Mouse (Mus musculus) intestine, embryonic 15.5 days (tissue): ENCODE data around the gene Gngt2. TPM values are rescaled to one million over a fixed set of nuclear protein-coding genes. Genes with fewer than 3 reads are reported as not detected.

Source experiments
- ATAC-seq: fragments of 200-750 bp; cut with Nextera tagmentation; 2 replicates; pipeline ENCODE4 v1.8.0; 2017; ENCODE audit warnings: moderate TSS enrichment, moderate library complexity
- H3K27ac ChIP-seq: fragments of 300-500 bp; sonication (generic); 2 replicates; pipeline ENCODE4 v1.5.1; 2015; ENCODE audit warnings: mild to moderate bottlenecking, inconsistent platforms
- H3K27me3 ChIP-seq: fragments of 300-500 bp; sonication (generic); replicated peaks from 2 replicates; pipeline ENCODE4 v1.6.1; 2015; ENCODE audit warnings: inconsistent platforms
- H3K36me3 ChIP-seq: fragments of 300-500 bp; sonication (generic); 2 replicates; pipeline ENCODE4 v1.6.1; 2015; ENCODE audit warnings: inconsistent platforms
- H3K4me1 ChIP-seq: fragments of 300-500 bp; sonication (generic); replicated peaks from 2 replicates; pipeline ENCODE4 v1.6.1; 2015; ENCODE audit warnings: inconsistent platforms
- H3K4me2 ChIP-seq: fragments of 300-500 bp; sonication (generic); replicated peaks from 2 replicates; pipeline ENCODE4 v1.6.1; 2015; ENCODE audit warnings: mild to moderate bottlenecking, inconsistent platforms
- H3K4me3 ChIP-seq: fragments of 300-500 bp; sonication (generic); replicated peaks from 2 replicates; pipeline ENCODE4 v1.5.1; 2015; ENCODE audit warnings: inconsistent platforms
- H3K9ac ChIP-seq: fragments of 300-500 bp; sonication (generic); 2 replicates; pipeline ENCODE4 v1.6.1; 2015; ENCODE audit warnings: inconsistent platforms
- H3K9me3 ChIP-seq: fragments of 300-500 bp; sonication (generic); 2 replicates; pipeline ENCODE4 v1.6.1; 2016; ENCODE audit warnings: inconsistent platforms
- WGBS: fragments of 180-500 bp; shearing (Covaris S2); methylation state at CpG from one replicate; pipeline ENCODE4 v1.1.7; 2015; 5-methylcytosine and 5-hydroxymethylcytosine counted together
- polyA plus RNA-seq: library from polyadenylated mRNA; unstranded; fragments of >200 nt; fragmentation: Nextera tagmentation; extraction: Ambion mirVana; gene quantifications from 2 replicates; pipeline ENCODE4 v1.2.1, GENCODE M21; 2015

Gngt2 gene
- polyA plus RNA-seq, 1 experiment from 2014 or later, result 20.3 TPM

DNA sequence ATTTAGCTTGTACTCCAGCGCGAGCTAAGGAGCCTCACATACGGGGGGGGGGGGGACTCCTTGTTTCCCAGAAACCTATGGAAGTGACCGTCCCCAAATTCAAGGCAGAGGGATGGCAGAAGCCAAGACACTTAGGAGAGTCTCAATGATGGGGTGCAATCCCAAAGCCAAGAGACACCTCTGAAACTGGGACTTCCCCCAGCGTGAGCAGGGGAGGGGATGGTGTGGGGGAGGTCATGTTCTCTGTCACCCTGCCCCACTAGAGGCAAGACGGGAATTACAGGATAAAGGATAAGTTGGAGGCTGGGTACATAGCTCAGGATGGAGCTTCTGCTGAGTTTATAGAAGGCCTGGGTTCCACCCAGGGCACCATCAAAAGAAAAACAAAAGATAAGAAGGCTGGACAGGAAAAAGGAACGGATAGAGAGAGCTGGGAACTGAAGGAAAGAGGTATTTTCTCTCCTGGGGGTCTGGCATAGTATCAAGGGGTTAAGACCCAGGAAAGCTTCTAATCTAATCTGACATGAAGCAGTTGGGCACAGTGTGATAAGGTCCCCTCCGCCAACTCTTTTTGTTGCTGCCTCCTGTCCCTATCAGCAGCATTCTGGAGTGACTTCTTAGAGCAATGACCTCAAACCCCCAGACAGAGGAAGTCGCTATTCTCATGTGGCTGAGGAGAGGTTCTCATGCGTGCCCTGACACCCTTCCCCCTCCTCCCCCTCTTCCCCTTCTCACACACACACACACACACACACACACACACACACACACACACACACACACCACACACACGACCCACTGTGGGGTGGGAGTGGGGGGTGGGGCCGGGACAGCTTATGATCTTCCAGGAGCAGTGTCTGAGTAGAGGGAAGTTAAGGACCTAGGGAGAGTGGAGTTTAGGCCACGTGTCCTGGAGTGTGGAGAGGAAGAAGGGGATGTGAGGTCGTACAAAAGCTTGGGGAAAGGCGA is 2.0 kb upstream of the Gngt2 start:
- no peak overlapping the region for H3K27ac ChIP-seq
- H3K4me2 ChIP-seq, result no peak overlapping the region

GRCm38 (mm10) chr11:95835832-95836231 is 1.2 kb upstream of the Gngt2 start:
- no peak overlapping the region for H3K4me2 ChIP-seq
- no peak for ATAC-seq
- H3K4me3 ChIP-seq, result no peak overlapping the region
- 41% methylated on average over 6 of the region's 6 CpGs for WGBS
- peaks cover 46% of the 10 kb centered on the region for H3K4me1 ChIP-seq
- H3K9me3 ChIP-seq, result no peaks in the 10 kb centered on the region
- H3K36me3 ChIP-seq, result 0 out of 2 replicates have a peak, but pooled peaks cover 3% of the 10 kb centered on the region
- 0 out of 2 replicates have a peak overlapping the region, but pooled peaks have one; percentile 7 for H3K27ac ChIP-seq
- H3K9ac ChIP-seq, result no peak overlapping the region
- H3K27me3 ChIP-seq, result peaks cover 37% of the 10 kb centered on the region

More for the DNA sequence above, 2.0 kb upstream of the Gngt2 start:
- H3K4me1 ChIP-seq, result peaks cover 54% of the 10 kb centered on the region
- peaks cover 45% of the 10 kb centered on the region for H3K27me3 ChIP-seq
- no peaks in the 10 kb centered on the region for H3K9me3 ChIP-seq
- no peak overlapping the region for H3K4me3 ChIP-seq
- 27% methylated on average over 15 of the region's 15 CpGs for WGBS
- 0 out of 2 replicates have a peak, but pooled peaks cover 3% of the 10 kb centered on the region for H3K36me3 ChIP-seq
- ATAC-seq, result no peak
- no peak overlapping the region for H3K9ac ChIP-seq

DNA sequence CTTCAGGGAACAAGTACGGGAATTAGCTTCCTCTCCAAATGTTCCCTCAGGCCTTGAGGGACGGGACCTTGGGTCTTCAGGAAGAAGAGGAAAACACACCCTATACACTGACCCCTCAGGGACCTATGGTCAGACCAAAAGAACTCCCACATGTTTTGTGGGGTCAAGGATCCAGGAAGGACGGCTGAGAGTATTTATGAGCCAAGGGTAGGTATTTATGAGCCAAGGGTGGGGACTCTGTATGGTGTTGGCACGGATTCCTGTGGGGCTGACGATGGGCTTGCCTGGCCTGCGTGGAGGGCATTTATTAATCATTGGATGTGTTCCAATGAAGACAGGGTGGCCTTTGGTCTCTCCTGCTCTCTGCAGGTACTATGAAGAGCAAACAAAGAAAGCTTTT is 583 bp upstream of the Gngt2 start:
- H3K27me3 ChIP-seq, result peaks cover 31% of the 10 kb centered on the region
- no peak overlapping the region for H3K9ac ChIP-seq
- H3K9me3 ChIP-seq, result no peaks in the 10 kb centered on the region
- peak; percentile 78 for ATAC-seq
- H3K36me3 ChIP-seq, result 0 out of 2 replicates have a peak, but pooled peaks cover 3% of the 10 kb centered on the region
- H3K4me3 ChIP-seq, result no peak overlapping the region
- H3K4me1 ChIP-seq, result peaks cover 40% of the 10 kb centered on the region
- WGBS, result 37% methylated on average over 6 of the region's 6 CpGs
- H3K27ac ChIP-seq, result 0 out of 2 replicates have a peak overlapping the region, but pooled peaks have one; percentile 7
- peak overlapping the region; percentile 31; the same call in 1 of the 2 replicates for H3K4me2 ChIP-seq

DNA sequence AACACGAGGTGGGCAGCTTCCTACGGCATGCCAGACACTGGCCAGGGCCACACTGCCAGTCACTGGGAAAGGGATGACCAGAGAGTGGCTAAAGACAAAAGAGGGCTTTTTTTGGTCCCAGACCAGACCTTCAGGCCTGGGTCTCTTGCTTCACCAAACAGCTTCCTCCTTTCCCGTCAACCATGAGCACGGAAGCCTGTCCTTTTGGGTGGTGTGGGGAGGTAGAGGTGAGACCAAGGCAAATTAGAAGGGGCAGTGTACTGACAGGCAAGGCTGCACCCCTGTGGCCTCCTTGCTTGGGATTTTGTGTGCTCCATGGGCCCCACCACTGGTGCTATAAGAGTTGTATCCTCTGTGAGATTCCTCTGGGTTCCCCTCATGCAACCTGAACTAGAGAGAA is 1.6 kb downstream of the Gngt2 start:
- Histone ChIP-seq H3K27me3 (peaks cover 12% of the 10 kb centered on the region), H3K4me3 (no peak overlapping the region), H3K4me1 (peaks cover 56% of the 10 kb centered on the region), H3K9me3 (no peaks in the 10 kb centered on the region), H3K36me3 (no peaks in the 10 kb centered on the region), H3K27ac (no peak overlapping the region), H3K4me2 (no peak overlapping the region), H3K9ac (no peak overlapping the region)
- 72% methylated on average over 4 of the region's 4 CpGs for WGBS
- ATAC-seq, result no peak

GRCm38 (mm10) chr11:95838999-95839868 is 2.2 kb downstream of the Gngt2 start:
- no peak overlapping the region for H3K4me2 ChIP-seq
- H3K27me3 ChIP-seq, result peaks cover 6% of the 10 kb centered on the region
- no peak overlapping the region for H3K27ac ChIP-seq
- no peak for ATAC-seq
- H3K9ac ChIP-seq, result no peak overlapping the region
- no peak overlapping the region for H3K4me3 ChIP-seq
- H3K36me3 ChIP-seq, result no peaks in the 10 kb centered on the region
- H3K9me3 ChIP-seq, result no peaks in the 10 kb centered on the region
- peaks cover 51% of the 10 kb centered on the region for H3K4me1 ChIP-seq
- WGBS, result 77% methylated on average over 8 of the region's 8 CpGs

DNA sequence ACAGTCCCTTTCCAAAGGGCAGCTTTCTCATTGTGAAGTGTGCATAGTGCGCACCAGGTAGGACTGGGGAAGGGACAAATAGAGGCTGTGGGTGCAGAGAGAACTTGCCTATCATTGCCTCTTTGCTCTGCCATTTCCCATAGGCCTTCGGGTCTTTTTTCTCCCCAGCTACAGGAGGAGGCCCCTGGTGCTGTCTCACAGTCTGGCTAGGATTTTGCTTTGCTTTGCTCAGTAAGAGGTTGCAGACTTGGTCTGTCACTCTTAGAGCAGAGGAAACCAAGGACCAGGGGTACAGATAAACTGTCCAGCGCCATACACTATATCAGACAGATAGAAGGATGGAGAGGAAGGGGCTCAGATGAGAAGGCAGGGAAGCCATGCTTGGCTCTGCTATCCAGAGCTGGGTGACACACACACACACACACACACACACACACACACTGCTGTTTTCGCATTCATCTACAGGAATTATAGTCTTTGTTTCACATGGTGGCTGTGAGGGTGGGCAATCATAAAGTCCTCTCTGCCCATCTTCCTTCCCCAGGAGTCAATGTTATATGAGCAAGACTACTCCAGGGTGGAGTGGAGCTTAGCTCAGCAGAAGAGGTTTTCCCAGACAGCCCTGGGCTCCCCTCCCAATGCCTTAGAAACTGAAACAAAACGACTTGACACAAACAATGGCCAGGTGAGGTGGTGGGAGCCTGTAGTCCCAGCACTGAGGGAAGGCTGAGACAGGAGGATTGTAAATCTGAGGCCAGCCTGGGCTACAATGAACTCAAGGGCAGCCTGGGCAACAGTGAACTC is 3.9 kb downstream of the Gngt2 start:
- Histone ChIP-seq H3K9ac (no peak overlapping the region), H3K27me3 (no peaks in the 10 kb centered on the region), H3K36me3 (no peaks in the 10 kb centered on the region), H3K4me3 (peak overlapping the region; percentile 28), H3K4me2 (peak overlapping the region; percentile 40; the same call in 1 of the 2 replicates), H3K9me3 (no peaks in the 10 kb centered on the region), H3K27ac (no peak overlapping the region), H3K4me1 (peaks cover 36% of the 10 kb centered on the region)
- no peak for ATAC-seq
- 71% methylated on average over 5 of the region's 5 CpGs for WGBS

- peak overlapping the region; percentile 40 for H3K4me2 ChIP-seq
- H3K36me3 ChIP-seq, result no peaks in the 10 kb centered on the region
- H3K27ac ChIP-seq, result peak overlapping the region; percentile 56
- peaks cover 31% of the 10 kb centered on the region for H3K4me1 ChIP-seq
- WGBS, result 61% methylated on average over 10 of the region's 10 CpGs
- H3K9me3 ChIP-seq, result no peaks in the 10 kb centered on the region
- H3K27me3 ChIP-seq, result no peaks in the 10 kb centered on the region
- peak overlapping the region; percentile 28 for H3K4me3 ChIP-seq
- no peak for ATAC-seq
- H3K9ac ChIP-seq, result no peak overlapping the region
These were observed 4.4 kb downstream of the Gngt2 start for GRCm38 (mm10) chr11:95841498-95841830.

DNA sequence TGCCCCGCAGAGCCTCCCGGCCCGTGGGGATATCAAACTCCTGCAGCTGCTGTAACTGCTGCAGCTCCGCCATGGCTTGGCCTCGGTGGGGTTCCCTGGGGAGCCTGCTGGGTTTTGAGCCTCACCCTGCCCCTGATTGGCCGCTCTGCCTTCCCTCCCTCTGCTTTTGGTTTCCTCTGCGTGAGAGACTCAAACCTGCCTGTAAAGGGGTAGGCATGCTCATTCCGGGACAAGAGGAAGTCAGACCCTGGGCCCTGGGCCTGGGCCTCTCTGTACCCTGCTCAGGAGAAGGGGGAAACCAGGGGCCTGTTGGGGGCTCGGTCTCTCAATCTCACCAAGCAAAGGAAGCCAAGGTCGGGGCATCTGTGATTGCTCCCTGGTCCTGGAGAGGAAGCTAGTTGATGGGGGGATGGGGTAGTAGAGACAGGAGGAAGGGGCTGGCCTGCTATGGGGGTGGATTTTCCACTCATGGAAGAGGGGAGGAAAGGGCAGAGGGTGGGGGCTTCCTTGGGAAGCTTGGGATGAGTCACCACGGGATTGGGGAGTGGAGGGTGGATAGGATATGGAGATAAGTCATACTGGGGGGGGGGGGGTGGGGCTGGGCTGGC is 5.2 kb downstream of the Gngt2 start, which contains the start of gene Abi3:
Gene Abi3, minus strand, starts transcription at position 403 of the 608 bp plus-strand sequence.
- peak within 1 kb of the TSS; percentile 40 for H3K4me2 ChIP-seq
- peak within 1 kb of the TSS; percentile 23; the same call in 1 of the 2 replicates for H3K9ac ChIP-seq
- ATAC-seq, result peak; percentile 68
- peak within 1 kb of the TSS; percentile 56 for H3K27ac ChIP-seq
- 15% methylated on average over 11 of the region's 11 CpGs for WGBS
- H3K9me3 ChIP-seq, result no peaks in the 10 kb centered on the region
- H3K27me3 ChIP-seq, result no peaks in the 10 kb centered on the region
- H3K4me3 ChIP-seq, result peak within 1 kb of the TSS; percentile 28
- peaks cover 24% of the 10 kb centered on the region for H3K4me1 ChIP-seq
- no peaks in the 10 kb centered on the region for H3K36me3 ChIP-seq

DNA sequence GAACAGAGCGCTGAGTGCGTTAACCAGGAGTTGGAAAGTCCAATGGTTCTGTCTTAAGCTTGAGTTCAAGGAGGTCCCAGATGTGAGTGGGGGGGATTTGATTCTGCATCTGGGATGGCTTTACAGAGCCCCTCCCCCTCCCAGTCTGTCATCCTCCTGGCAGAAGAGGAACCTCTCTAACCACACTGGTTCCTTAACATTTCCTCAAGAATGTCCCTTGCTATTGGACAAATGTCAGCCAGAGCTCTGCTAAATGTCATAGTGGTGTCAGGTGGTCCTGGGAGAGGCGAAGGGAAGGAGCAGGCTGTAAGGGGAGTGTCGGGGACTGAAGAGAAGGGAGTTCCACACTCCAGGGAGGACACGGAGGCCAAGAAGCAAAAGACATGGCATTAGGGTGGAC is 5.9 kb downstream of the Gngt2 start:
- Histone ChIP-seq H3K9ac (no peak overlapping the region), H3K4me1 (peaks cover 20% of the 10 kb centered on the region), H3K27me3 (no peaks in the 10 kb centered on the region), H3K27ac (peak overlapping the region; percentile 52), H3K4me3 (no peak overlapping the region), H3K36me3 (no peaks in the 10 kb centered on the region), H3K9me3 (no peaks in the 10 kb centered on the region), H3K4me2 (peak overlapping the region; percentile 17; the same call in 1 of the 2 replicates)
- ATAC-seq, result no peak
- WGBS, result 57% methylated on average over 5 of the region's 5 CpGs

- H3K36me3 ChIP-seq, result no peaks in the 10 kb centered on the region
- no peak for ATAC-seq
- peak overlapping the region; percentile 45 for H3K27ac ChIP-seq
- H3K4me1 ChIP-seq, result peaks cover 20% of the 10 kb centered on the region
- no peak overlapping the region for H3K4me3 ChIP-seq
- H3K9ac ChIP-seq, result no peak overlapping the region
- peak overlapping the region; percentile 7; the same call in 1 of the 2 replicates for H3K4me2 ChIP-seq
- 52% methylated on average over 6 of the region's 6 CpGs for WGBS
- no peaks in the 10 kb centered on the region for H3K27me3 ChIP-seq
- H3K9me3 ChIP-seq, result no peaks in the 10 kb centered on the region
These were observed 6.5 kb downstream of the Gngt2 start for GRCm38 (mm10) chr11:95843421-95843950.

GRCm38 (mm10) chr11:95844935-95845334 is 7.9 kb downstream of the Gngt2 start:
- Histone ChIP-seq H3K27ac (no peak overlapping the region), H3K9me3 (no peaks in the 10 kb centered on the region), H3K4me2 (no peak overlapping the region), H3K36me3 (no peaks in the 10 kb centered on the region), H3K4me1 (peaks cover 20% of the 10 kb centered on the region), H3K4me3 (no peak overlapping the region), H3K27me3 (no peaks in the 10 kb centered on the region), H3K9ac (no peak overlapping the region)
- WGBS, result 71% methylated on average over 4 of the region's 4 CpGs
- no peak for ATAC-seq
